Mouse (Mus musculus): ENCODE measurements around the gene Lxn.

The Lxn gene

DNA sequence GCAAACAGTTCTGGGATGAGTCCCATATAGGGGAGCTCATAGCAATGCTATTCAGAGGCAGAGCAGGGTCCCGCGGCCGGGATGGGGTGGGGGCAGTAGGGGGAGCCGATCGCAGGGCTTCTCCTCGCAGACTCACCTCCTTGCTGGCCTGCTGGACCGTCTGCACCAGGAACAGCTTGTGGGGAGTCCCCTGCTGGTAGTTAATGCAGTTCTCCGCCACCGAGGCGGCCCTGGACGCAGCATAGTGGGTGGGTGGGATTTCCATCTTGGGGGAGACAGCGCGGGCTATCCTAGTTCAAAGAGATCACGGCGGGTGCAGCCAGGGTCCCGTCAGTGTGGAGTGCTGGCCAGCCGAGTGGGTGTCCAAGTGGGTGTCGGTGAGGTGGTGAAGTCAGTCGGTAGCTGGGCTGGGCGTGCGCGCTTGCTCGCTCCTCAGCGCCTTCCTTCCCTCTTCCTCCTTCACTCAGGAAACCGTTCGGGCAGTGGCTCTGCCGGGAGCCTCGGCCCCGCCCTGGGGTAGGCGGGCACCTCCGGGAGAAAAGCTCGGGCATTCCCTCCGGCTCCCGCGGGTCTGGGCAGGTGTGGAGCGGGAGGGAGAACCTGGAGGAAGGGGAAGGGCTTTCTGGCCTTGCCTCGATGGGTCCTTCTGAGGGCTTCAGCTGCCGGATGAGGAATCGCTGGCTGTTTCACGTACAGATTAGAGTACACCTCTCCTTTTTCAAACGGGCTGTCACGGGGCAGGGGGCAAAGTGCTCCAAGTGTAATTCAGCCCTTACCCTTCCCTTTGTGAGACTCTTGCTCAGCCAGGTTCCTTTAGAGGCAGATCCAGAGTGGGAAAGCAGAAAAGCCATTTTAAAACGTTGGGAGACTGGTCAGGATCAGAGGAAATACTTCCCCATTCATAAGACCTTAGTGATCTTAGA is at the start of gene Lxn:
Gene Lxn, minus strand, starts transcription at position 477 of the 923 bp plus-strand sequence.
- no peak for DNase-seq (ENCODE audit: low read depth, low spot score)

DNA sequence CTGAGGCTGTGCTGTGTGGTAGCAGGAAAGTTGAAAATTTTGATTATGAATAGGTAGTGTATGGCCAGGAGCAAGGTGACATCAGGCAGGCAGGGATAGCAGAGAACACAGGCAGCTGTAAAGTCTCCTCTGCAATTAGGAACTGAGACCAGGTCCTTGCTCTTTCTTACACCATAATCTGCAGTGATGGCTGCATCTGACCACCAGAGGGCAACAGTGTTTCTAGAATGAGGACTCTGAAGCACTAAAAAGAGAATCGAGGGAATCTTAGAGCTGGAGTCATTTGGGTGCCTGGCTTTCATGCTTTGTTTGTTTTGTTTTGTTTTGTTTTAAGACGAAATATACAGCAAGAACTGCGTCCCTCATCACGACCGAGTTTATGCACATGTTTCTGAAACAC is 49.1 kb upstream of the Lxn start:
- DNase-seq (ENCODE audit: low read depth, low spot score), result peak; percentile 31

DNA sequence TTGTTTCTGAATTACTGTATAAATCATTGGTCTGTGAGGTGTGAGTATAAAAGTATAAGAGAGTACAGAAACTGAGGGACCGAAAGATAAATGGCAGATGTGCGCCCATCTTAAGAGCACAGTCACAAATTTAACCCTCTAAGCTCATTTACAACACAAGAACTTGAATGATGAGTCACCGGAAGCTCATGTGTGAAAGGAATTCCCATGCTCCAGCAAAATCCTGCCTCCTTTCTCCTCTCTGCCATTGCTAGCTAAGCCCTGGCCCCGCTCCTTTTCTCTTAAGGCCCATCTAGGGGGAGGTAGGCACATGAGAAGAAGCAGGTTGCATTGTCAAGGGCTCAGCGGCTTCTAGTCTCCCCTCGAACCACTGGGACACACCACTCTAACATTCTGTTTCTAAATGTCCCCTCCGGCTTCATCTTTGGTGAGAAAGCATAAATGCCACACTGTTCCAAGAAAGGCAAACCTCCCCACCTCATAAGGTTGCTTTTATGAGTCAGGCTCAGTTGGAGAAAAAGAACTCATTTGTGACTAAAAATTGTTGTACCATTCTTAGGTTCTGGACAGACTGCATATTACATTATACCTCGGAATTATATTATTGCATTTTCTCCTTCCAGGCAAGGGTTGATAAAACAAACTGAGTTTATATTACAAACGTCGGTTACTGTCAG is 44.6 kb upstream of the Lxn start:
- no peak for DNase-seq (ENCODE audit: low read depth, low spot score)

DNA sequence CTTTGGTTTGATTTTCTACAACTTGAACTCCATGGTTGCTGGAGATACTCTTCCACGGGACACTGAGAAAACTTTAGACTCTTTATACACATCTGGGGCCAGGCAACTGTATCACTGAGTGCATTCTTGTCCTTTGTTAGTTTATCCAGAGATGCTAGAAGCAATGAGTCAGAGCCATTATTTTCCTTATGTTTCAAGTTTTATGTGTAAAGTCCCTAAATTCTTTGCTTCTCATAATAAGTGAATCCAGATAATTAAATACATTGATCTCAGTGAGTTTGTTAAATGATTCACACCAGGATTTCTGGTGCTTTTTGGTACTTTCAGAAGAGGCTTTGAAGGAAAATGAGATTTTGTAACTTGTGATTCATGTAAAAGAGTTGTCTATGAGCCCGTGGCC is 41.6 kb upstream of the Lxn start:
- DNase-seq (ENCODE audit: low read depth, low spot score), result no peak

DNA sequence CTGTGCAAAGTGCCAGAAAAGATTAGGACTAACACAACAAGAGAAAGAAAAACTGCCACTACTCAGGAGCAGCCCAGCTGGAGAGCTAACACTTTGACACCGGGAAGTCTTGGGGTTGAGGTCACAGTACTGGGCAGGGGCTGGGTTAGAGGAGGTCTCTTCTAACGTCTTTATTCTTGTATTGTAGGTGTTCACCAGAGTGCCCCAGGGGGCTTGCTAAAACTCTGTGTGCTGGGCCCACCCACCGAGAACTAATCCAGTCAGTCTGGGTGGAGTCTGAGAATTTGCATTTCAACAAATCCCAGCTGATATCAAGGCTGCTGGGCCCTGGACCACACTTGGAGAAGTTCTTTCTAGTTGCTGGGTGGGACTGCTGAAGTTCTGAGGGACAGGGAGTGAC is 40.2 kb upstream of the Lxn start:
- DNase-seq (ENCODE audit: low read depth, low spot score), result no peak

DNA sequence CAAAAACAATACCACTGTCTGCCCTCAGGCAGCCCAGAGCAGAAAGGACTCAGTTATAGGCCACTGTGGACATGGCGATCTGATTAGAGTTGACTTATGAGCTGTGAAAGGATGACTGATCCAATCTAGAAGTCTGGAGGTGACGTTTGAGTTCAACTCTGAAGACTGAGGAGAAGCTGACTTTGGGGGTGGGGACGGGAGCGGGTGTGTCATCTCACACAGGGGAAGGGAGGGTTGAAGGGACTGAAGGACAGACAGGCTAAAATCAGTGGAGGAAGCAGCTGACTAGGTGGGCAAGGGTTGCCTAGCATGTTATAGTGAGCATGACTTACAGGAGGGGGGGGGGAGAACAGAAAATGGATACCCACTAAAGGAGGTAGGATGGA is 35.7 kb upstream of the Lxn start:
- no peak for DNase-seq (ENCODE audit: low read depth, low spot score)

DNA sequence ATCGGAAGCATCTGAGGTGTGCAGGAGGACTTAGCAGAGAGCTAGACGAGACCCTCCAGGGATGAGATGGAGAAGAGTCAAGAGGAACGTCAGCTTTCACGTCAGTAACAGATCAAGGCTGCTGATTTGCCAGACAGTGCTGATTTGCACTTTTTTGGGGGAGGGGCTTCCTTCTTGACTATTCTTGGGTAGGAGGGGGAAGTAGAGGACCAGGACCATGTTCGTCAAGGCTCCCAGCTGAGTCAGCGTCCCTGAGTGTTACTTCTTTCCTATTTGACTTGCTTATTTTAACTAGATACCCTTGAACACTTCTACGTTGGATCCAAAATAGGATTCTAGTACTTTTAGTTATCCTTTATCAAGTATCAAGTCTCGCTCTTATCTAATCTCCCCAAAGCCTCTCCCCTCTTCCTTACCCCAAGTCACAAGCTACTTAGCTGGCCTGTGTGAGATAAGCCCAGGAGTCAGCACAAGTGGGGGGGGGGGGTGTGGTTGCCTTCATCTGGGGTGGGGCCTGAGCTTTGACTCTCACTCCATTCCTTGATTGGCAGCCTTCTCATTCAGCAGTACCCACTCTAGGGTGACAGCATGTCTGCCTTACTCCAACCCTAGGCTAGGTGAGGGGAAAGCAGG is 35.2 kb upstream of the Lxn start:
- no peak for DNase-seq (ENCODE audit: low read depth, low spot score)

DNA sequence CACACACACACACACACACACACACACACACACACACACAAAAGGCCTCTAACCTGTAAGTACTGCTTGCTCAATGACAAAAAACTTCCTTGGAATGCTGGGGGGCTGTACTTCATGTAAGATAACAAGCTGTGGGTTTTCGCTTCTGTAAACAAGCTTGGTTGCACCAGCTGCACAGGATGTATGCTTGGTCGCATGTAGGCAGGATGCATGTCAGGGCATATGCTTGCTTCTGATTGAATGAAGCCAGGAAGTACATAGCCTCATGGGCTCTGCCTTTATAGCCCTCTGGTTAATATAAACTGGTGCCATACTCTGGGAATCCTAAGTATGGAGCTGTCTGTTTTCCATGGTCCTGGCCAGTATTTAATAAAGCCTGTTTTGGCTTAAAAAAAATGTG is 34.3 kb upstream of the Lxn start:
- DNase-seq (ENCODE audit: low read depth, low spot score), result no peak

DNA sequence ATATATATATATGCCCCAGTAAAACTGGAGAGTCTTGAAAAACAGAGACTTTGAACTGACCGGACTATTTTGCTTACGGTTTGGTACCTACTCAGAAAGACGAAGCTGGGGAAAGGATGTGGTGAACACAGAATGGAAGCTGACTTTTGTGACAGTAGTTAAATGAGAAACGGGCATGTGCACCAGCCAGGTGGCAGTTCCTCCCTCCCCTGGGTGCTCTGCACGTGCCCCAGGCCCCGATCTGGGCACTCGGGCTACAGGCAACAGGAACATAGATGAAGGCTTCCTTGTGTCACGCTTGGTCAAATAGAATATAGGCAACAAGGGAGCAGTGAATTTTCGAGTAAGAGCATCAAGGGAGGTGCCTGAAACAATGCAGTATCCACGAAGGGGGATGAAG is 32.6 kb upstream of the Lxn start:
- no peak for DNase-seq (ENCODE audit: low read depth, low spot score)

DNA sequence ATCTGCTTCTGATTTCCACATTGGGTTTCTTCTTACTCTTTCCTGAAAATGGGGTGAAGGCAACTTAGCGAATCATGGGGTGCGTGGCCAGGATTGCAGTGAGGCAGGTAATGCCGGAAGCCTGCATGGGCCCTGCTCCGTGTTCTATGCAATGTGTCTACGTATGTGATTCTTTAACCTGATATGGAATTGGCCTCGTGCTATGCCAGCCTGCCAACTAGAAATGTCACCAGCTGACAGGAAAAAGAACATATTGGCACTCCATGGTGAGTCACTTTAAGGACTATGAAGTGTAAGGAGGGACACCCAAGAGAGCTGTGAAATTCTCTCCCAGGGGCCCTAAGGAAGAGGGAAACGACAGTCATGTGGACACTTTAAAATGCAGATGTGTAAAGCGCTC is 29.4 kb upstream of the Lxn start:
- no peak for DNase-seq (ENCODE audit: low read depth, low spot score)

DNA sequence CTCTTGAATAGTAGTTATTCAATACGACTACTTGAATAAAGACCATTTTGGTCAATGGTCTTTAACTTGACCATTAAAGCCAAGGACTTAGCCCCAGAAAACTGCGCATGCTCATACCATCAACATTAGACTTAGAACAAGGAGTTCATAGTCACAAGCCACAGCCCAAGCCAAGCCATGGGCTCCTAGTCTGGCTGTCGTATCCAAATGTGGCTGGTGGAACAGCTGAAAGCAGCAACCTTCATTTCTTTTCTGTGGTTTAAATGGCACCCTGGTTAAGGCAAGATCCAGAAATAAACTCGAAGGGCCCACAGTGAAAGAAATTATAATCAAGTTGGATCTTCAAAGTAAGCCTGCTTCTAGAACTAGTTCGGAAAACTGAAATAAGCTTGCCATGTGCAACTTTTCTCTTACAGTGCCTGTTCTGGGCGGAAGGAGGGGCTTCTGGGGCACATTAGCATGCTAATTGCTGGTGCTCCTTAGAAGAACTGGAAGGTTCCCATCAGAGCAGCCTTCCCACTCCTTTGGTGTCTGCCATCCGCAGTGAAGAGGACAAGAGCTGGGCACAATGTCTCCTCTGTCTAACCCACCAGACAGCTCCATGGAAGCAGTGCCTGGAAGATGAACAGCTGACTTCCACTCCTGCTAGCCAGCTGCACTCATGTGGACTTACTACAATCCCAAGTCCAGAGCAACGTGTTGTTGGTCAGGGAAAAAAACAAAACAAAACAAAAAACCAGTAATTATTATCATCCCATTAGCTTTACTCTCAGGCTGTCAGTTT is 28.6 kb upstream of the Lxn start:
- DNase-seq (ENCODE audit: low read depth, low spot score), result no peak

DNA sequence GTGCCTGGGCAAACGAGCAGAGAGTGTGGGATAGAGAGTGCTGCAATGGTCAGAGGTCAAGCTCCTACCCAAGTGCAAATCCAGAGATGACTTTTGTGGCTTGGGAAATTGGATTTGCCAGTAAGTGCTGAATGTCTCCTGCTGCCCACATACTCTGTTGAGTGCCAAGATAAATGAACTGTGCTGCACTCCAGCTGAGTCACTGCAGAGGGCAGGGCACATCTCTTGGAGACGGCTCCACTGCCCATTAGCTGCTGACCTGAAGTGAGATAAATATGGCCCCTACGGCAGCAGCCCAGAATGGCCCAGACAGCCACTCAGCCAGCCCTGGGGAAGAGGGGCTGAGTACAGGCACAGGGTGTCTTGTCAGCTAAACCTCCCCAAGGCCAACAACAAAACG is 26.4 kb upstream of the Lxn start:
- no peak for DNase-seq (ENCODE audit: low read depth, low spot score)

DNA sequence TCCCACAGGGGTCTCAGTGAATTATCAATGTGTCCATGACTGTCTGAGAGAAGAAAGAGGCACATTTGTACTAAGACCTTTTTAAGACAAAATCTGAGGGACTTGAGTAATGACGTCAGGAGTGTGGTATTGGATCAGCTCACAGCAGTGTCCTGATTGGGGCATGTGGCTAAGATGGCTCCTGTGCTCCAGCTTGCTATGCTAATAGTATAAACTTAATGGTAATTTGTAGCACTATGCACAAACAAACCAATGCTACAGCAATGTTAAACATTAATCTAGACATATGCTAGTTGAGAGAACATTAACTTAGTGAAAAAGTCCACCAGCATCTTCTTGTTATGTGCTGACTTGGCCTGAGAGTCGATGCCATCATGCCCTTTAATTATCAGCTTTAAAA is 21.5 kb upstream of the Lxn start:
- DNase-seq (ENCODE audit: low read depth, low spot score), result no peak

DNA sequence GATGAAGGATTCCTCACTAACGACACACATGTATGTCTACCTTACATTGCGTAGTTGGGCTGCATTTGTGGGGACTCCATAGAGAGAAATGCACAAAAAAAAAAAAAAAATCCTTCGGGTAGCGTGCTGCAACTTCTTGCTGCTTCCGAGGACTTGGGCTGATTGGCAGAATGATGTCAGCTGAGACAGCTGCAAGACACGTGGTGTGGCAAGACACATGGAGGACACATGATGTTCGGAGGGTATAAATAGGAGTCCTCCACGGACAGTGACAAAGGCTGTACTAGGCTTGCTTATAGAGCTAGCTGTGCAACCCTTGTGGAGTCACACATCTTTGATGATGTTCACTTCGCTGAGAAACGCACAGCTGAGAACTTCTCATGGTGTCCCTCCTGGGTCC is 18.7 kb upstream of the Lxn start:
- no peak for DNase-seq (ENCODE audit: low read depth, low spot score)

DNA sequence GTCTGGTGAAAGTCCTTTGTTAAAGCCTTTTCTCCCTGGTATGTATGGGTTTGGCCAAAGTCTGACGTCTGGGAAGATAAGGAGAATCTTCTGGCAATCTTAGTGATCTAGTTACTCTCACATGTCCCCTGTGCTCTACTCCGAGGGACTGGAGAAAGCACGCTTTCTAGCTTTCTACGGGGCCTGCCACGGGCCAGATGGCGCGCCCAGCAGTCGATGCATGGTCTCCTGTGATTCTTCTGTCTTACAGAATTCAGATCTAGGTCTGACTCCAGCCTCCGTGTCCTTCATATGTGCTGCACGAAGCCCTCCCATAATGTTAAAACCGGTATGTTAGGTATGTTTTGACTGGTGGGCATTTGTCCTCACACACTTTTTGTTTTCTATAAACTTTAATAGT is 16.1 kb upstream of the Lxn start:
- no peak for DNase-seq (ENCODE audit: low read depth, low spot score)

DNA sequence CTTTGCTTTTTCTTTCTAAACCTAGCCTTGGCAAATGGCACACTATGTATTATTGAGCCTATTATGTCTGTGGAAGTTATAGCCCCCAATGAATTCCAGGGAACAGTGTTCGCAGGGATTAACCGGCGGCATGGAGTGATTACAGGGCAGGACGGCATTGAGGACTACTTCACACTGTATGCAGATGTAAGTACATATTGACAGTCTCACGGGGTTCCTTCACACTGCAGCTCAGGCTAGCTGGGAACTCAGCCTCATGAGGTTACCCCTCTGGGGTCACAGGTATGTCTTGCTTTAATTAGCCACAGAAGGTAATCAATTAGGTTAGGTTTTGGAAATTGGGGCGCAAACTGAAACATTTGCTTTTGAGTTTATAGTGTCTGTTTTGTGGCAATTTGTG is 9.7 kb upstream of the Lxn start:
- no peak for DNase-seq (ENCODE audit: low read depth, low spot score)

DNA sequence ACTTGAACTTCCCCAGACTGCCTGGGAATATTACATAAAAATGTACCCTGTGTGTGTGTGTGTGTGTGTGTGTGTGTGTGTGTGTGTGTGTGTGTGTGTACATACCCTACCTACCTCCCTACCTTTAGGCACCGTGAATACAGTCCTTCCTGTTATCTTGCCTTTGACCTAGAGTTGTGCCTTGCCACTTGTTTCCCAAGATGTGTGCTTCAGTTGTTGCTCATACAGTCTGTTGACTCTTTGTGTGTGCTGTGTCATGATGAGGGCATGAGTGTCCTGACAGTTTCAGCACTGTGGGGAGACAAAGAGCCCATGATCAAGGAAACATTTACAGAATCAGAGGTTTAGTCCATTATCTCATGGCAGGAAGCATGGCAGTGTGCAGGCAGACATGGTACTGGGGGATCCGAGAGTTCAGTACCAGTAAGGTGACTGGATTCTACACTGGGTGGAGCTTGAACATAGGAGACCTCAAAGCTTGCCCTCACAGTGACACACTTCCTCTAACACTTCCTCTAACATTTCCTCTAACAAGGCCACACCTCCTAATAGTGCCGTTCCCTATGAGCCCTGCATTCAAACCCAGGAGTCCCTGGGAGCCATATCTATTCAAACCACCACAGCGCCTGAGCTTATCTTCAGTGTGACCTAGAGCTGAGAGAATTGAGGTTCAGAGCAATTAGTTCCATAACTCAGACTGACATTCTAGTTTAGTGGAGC is 7.8 kb upstream of the Lxn start:
- no peak for DNase-seq (ENCODE audit: low read depth, low spot score)

DNA sequence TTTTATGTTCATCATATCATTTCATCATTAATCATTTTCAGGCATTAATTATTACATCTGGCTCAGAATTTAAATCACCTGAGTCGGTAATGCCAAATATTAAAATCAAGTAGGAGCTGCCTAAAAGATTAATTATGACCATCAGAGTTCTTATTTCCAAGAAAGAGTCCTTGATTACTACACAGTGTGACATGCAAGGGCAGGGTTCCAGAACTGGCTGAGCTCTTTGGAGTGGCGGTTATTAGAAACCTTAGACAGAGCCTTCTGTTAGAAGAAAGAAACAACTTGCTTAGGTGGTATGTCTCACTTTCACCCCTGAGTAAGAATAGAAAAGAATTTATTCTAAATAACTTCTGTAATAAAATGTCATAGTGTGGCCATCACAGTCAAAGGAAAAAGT is 3.6 kb upstream of the Lxn start:
- no peak for DNase-seq (ENCODE audit: low read depth, low spot score)

DNA sequence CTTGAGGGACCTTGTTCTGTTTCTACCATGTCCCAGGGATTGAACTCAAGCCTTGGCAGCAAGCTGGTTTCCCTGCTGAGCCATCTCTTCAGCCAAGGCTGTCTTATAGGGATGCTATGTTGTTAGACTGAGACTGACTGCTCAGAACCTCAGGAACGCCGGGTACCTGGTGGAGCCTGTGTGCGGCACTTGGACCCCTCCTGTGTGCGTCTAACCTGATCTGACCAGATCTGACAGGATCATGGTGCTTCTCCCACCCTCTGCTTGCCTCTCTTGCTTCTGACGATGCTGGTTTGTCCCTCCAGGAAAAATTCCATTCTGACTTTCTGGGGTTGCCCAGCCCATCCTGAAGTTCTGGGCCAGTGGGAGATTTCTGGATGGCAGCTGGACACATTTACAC is 2.9 kb upstream of the Lxn start:
- no peak for DNase-seq (ENCODE audit: low read depth, low spot score)

DNA sequence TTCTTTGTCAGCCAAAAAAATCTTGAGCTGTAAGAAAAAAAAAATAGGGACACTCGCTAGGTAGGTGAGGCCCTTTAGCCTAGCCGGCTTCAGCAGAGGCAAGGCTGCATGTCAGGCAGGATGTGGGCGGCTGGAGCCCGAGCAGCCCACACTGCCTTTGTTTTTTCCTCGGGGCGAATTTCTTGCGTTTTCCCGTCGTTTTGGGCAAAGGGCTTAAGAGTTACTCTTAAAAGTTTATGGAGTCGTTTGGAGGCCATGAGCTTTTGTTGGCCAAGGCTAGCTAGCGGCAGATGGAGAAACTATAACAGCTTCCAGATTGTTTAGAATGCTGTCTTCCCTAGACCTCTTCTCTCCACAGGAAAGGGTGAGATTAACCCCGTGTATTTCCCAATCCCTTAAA is 725 bp downstream of the Lxn start:
- no peak for DNase-seq (ENCODE audit: low read depth, low spot score)

DNA sequence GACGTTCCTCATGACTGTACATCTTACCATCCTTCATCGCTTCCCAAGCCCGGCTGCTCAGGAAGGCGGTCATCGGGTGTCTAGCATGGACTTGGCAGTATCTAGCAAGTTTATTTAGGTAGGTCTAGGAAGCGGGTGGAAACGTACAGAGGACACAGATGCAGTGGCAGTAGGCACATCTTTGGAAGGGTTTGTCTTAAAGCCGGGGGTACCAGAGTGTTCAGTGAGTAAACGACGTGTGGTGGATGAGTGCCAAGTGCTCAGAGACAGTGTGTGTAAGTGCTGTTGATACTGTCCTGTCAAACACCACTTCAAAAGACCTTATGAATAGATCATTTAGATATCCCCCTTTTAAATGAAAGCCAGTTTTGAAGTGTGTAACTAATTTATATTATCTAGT is 1.1 kb downstream of the Lxn start:
- no peak for DNase-seq (ENCODE audit: low read depth, low spot score)

Data from c-Kit-negative CD71-positive TER-119-positive erythroid progenitor cells, embryonic 14.5 days (primary cell).